Mouse (Mus musculus): ENCODE data around the gene Prpf3. TPM values are rescaled to one million over a fixed set of nuclear protein-coding genes. Genes with fewer than 3 reads are reported as not detected.
"Not testable (repeated sequence)": the region's sequence is repeated elsewhere in the genome, so short reads cannot be mapped to it uniquely, and the experiment has no call there.

Gene Prpf3
- polyA plus RNA-seq, 1 experiment from 2014 or later: 47.4 TPM

DNA sequence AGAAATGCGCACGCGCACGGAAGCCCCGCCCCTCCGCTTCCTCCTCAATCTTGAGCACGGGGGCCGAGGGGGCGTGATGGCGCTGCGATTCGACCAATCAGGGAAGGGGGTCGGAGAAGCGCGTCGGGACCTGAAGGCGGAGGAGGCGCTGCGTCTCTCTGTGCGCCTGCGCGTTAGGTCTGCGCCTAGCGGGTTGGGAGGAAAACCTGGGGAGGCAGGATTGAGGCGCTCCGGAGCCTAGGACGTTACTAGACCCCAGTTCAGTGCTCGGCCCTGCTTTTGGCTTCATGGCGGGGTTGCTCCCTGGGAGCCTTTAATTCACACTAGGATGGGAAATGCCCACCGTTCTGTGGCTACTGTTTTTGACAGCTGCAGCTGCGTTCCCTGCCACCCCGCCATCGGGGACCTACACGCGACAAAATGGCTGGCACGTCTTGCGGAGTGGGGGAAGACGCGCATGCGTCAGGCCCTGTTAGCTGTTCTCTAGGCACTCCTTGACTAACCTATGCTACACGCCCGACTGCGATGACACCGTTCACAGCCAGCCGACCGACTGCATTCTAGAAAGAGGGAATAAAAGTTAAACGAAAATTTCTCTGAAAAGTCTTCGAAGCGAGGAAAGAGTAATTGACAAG is 36.2 kb downstream of the Prpf3 start:
- ATAC-seq (peak; percentile 98), DNase-seq (ENCODE audit: low spot score) (peak; percentile 100)
- peak overlapping the region; percentile 100 for H3K27ac ChIP-seq (ENCODE audit: low read depth, low read length)
- peaks cover 6% of the 10 kb centered on the region; the same call in 1 of the 2 replicates for H3K4me1 ChIP-seq (ENCODE audit: control insufficient read depth, insufficient read depth, low read length)
- H3K36me3 ChIP-seq (ENCODE audit: control insufficient read depth, insufficient read depth, low read length): no peaks in the 10 kb centered on the region
- H3K9ac ChIP-seq (ENCODE audit: low read length): peak overlapping the region; percentile 74
- WGBS: under 1% methylated on average over 49 of the region's 49 CpGs
- no peaks in the 10 kb centered on the region for H3K27me3 ChIP-seq (replicated peaks; ENCODE audit: control insufficient read depth, insufficient read depth, low read length)
- no peaks in the 10 kb centered on the region for H3K9me3 ChIP-seq (replicated peaks; ENCODE audit: control insufficient read depth, low read length)
- H3K4me2 ChIP-seq (ENCODE audit: low read length): peak overlapping the region; percentile 63
- peak overlapping the region; percentile 76 for H3K4me3 ChIP-seq (ENCODE audit: low read depth, low read length)

DNA sequence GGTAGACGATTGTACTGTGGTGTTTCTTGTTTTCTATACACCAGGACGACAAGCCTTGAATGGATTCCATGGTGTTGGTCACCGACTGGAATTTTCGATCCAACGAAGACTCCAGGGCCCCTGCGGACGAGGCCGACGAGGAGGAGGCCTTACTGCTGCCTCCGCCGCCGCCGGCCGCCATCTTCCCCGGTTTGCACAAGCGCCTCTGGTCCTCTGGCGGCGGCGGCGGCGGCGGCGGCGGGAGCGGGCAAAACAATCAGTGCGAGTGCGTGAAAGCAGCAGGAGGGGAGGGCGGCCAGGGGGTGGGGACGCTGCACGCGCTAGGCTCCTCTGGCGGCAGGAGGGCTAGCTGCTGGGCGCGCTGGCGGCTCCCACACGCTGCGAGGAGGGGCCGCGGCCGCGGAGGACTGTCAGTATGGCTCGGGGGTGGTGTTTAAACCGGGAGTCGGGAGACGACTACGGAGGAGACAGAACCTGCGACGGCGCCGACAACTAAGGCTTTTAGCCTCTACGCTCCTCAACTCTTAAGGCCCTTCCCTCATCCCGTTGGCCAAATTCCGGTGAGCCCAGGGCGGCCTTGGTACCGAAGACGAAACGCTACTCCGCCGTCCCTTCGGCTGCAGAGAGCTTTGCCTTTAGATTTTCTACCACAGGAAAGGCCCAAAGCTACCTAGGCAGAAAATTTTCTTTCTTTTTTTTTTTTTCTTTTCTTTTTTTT is 37.0 kb downstream of the Prpf3 start, which contains the start of gene Rprd2:
Rprd2 (minus strand) TSS at position 293 of the 718 bp plus-strand sequence.
- Histone ChIP-seq H3K4me3 (ENCODE audit: low read depth, low read length) (peak within 1 kb of the TSS; percentile 76), H3K27me3 (replicated peaks; ENCODE audit: control insufficient read depth, insufficient read depth, low read length) (no peaks in the 10 kb centered on the region), H3K4me2 (ENCODE audit: low read length) (peak within 1 kb of the TSS; percentile 66), H3K4me1 (ENCODE audit: control insufficient read depth, insufficient read depth, low read length) (peaks cover 6% of the 10 kb centered on the region; the same call in 1 of the 2 replicates), H3K9me3 (replicated peaks; ENCODE audit: control insufficient read depth, low read length) (no peaks in the 10 kb centered on the region), H3K36me3 (ENCODE audit: control insufficient read depth, insufficient read depth, low read length) (no peaks in the 10 kb centered on the region), H3K9ac (ENCODE audit: low read length) (peak within 1 kb of the TSS; percentile 97), H3K27ac (ENCODE audit: low read depth, low read length) (peak within 1 kb of the TSS; percentile 100)
- ATAC-seq (peak; percentile 52), DNase-seq (ENCODE audit: low spot score) (peak; percentile 80)
- under 1% methylated on average over 57 of the region's 60 CpGs for WGBS

DNA sequence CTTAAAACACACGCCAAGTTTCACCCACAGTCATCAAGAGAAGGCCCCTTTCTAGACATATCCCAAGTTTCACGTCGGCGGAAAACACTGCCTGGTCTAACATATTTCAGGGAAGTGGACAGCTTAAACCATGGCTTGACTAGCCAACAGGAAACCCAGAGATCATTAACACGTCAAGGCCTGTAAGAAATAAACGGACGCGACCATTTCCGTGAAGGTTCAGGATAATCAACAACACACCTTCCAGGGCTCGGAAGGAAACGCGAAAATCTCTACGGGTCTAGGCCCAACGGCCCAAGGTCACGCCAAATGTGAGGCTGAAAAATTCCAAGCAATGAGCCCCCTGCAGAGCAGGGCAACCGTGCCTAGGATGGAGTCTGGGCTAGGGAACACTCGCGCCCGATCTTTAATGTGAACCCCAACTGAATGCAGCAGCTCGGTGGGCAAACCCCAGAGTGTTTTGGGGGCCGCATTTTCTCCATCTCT is 37.6 kb downstream of the Prpf3 start:
- Histone ChIP-seq H3K4me1 (ENCODE audit: control insufficient read depth, insufficient read depth, low read length) (peaks cover 6% of the 10 kb centered on the region; the same call in 1 of the 2 replicates), H3K9ac (ENCODE audit: low read length) (peak overlapping the region; percentile 97), H3K36me3 (ENCODE audit: control insufficient read depth, insufficient read depth, low read length) (no peaks in the 10 kb centered on the region), H3K27me3 (replicated peaks; ENCODE audit: control insufficient read depth, insufficient read depth, low read length) (no peaks in the 10 kb centered on the region), H3K4me3 (ENCODE audit: low read depth, low read length) (peak overlapping the region; percentile 76), H3K4me2 (ENCODE audit: low read length) (peak overlapping the region; percentile 66), H3K27ac (ENCODE audit: low read depth, low read length) (peak overlapping the region; percentile 100), H3K9me3 (replicated peaks; ENCODE audit: control insufficient read depth, low read length) (no peaks in the 10 kb centered on the region)
- DNase-seq (ENCODE audit: low spot score): peak; percentile 39
- WGBS: under 1% methylated on average over 21 of the region's 21 CpGs
- 0 out of 2 replicates have a peak, but pooled peaks have one; percentile 0 for ATAC-seq

DNA sequence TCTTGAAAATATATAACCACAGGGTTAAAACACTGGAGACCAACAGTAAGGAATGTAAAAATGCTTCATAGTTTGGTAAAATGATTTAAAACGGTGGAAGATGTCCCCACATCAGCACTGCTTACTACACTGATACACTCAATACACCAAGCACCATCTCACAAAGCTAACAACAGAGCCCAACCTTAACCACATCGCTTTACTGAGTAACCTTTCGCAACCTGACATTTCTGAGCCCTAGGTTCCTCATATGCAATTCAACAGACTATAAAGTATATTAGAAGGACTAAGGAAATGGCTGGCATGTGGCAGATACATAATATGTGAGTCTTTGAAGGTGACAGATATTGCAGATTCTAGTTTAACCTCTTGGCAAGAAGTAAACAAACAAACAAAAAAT is 39.0 kb downstream of the Prpf3 start:
- no peak overlapping the region for H3K4me3 ChIP-seq (ENCODE audit: low read depth, low read length)
- no peak overlapping the region for H3K27ac ChIP-seq (ENCODE audit: low read depth, low read length)
- DNase-seq (ENCODE audit: low spot score) (no peak), ATAC-seq (no peak)
- H3K27me3 ChIP-seq (replicated peaks; ENCODE audit: control insufficient read depth, insufficient read depth, low read length): no peaks in the 10 kb centered on the region
- peak overlapping the region; percentile 66 for H3K4me2 ChIP-seq (ENCODE audit: low read length)
- H3K4me1 ChIP-seq (ENCODE audit: control insufficient read depth, insufficient read depth, low read length): peaks cover 6% of the 10 kb centered on the region; the same call in 1 of the 2 replicates
- no peaks in the 10 kb centered on the region for H3K9me3 ChIP-seq (replicated peaks; ENCODE audit: control insufficient read depth, low read length)
- WGBS: 92% methylated on average over 3 of the region's 3 CpGs
- H3K9ac ChIP-seq (ENCODE audit: low read length): no peak overlapping the region
- no peaks in the 10 kb centered on the region for H3K36me3 ChIP-seq (ENCODE audit: control insufficient read depth, insufficient read depth, low read length)

DNA sequence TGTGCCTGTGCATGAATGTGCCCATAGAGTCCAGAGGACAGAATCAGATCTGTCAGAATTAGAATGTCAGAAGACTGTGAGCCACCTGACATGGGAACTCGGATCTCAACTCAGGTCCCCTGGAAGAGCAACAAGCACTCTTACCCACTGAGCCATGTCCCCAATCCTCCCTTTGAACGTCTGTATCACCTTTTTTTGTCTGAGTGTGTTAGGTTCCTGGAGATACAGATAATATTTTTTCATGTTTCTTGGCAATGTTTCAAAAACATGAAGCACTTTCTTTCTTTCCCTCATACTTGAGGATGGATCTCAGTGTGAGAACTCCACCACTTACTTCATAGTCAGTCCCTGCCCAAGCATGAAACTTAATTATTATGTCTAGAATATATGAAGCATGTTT is 47.3 kb downstream of the Prpf3 start:
- WGBS: 77% methylated on average over 2 of the region's 2 CpGs
- peaks cover 11% of the 10 kb centered on the region for H3K36me3 ChIP-seq (ENCODE audit: control insufficient read depth, insufficient read depth, low read length)

DNA sequence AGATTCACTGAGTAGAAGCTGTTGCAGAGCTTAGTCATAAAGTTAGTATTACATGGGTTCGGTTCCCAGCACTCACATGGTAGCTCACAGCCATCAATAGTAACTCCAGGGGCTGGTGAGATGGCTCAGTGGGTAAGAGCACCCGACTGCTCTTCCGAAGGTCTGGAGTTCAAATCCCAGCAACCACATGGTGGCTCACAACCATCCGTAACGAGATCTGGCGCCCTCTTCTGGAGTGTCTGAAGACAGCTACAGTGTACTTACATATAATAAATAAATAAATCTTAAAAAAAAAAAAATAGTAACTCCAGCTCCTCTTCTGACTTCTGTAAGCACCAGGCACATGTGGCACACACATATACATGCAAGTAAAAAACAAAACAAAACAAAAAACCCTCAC is 48.1 kb downstream of the Prpf3 start:
- not testable (repeated sequence) for H3K4me3 ChIP-seq (ENCODE audit: low read depth, low read length); H3K4me2 ChIP-seq (ENCODE audit: low read length); H3K27me3 ChIP-seq (replicated peaks; ENCODE audit: control insufficient read depth, insufficient read depth, low read length); H3K9me3 ChIP-seq (replicated peaks; ENCODE audit: control insufficient read depth, low read length); H3K27ac ChIP-seq (ENCODE audit: low read depth, low read length); DNase-seq (ENCODE audit: low spot score); ATAC-seq; H3K4me1 ChIP-seq (ENCODE audit: control insufficient read depth, insufficient read depth, low read length); H3K9ac ChIP-seq (ENCODE audit: low read length)
- H3K36me3 ChIP-seq (ENCODE audit: control insufficient read depth, insufficient read depth, low read length): peaks cover 11% of the 10 kb centered on the region
- WGBS: 98% methylated on average over 3 of the region's 6 CpGs

More for the DNA sequence above, 47.3 kb downstream of the Prpf3 start:
- Histone ChIP-seq H3K9ac (ENCODE audit: low read length) (no peak overlapping the region), H3K9me3 (replicated peaks; ENCODE audit: control insufficient read depth, low read length) (no peaks in the 10 kb centered on the region), H3K4me2 (ENCODE audit: low read length) (no peak overlapping the region), H3K4me1 (ENCODE audit: control insufficient read depth, insufficient read depth, low read length) (no peaks in the 10 kb centered on the region), H3K27ac (ENCODE audit: low read depth, low read length) (no peak overlapping the region), H3K27me3 (replicated peaks; ENCODE audit: control insufficient read depth, insufficient read depth, low read length) (no peaks in the 10 kb centered on the region), H3K4me3 (ENCODE audit: low read depth, low read length) (no peak overlapping the region)
- no peak for ATAC-seq
- no peak for DNase-seq (ENCODE audit: low spot score)

DNA sequence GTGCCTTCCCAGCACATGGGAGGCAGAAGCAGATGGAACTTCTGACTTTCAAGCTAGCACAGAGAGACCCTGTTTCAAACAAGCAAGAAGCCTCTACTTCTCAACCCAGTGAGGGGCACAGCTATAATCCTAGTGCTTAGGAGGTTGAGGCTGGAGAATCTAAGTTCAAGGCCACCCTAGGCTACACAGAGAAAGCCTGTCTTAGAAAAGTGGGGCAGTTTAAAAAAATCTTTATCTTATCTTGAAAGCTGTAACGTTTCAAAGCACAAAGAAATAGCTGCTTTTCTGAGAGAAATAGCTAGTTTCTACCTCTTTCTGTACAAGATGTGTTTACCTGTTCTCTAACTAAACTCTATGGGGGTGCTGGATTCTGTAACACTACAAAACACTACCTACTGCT is 49.0 kb downstream of the Prpf3 start:
- H3K9me3 ChIP-seq (replicated peaks; ENCODE audit: control insufficient read depth, low read length): no peaks in the 10 kb centered on the region
- no peaks in the 10 kb centered on the region for H3K27me3 ChIP-seq (replicated peaks; ENCODE audit: control insufficient read depth, insufficient read depth, low read length)
- peaks cover 11% of the 10 kb centered on the region for H3K36me3 ChIP-seq (ENCODE audit: control insufficient read depth, insufficient read depth, low read length)
- WGBS: 91% methylated on average over 1 of the region's 1 CpGs
- DNase-seq (ENCODE audit: low spot score) (no peak), ATAC-seq (no peak)
- no peak overlapping the region for H3K4me3 ChIP-seq (ENCODE audit: low read depth, low read length)
- H3K4me1 ChIP-seq (ENCODE audit: control insufficient read depth, insufficient read depth, low read length): no peaks in the 10 kb centered on the region
- H3K27ac ChIP-seq (ENCODE audit: low read depth, low read length): no peak overlapping the region
- H3K9ac ChIP-seq (ENCODE audit: low read length): no peak overlapping the region
- no peak overlapping the region for H3K4me2 ChIP-seq (ENCODE audit: low read length)

DNA sequence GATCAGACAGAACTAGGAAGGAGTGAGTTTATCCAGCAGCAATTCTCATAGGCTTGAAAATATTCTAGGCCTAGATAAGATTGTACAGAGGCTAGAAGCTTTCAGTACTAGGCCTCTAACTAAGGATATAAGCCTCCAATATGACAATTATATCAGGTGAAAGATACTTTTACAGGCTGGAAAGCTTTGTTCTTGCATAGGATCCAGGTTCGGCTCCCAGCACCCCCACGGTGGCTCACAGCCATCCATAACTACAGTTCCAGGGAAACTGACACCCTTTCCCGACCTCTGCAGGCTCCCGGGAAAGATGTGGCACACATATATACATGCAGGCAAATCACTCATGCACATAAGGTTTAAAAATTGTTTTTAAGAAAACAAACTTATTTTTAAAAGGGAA is 51.8 kb downstream of the Prpf3 start:
- Histone ChIP-seq H3K9ac (ENCODE audit: low read length) (no peak overlapping the region), H3K27ac (ENCODE audit: low read depth, low read length) (no peak overlapping the region), H3K27me3 (replicated peaks; ENCODE audit: control insufficient read depth, insufficient read depth, low read length) (no peaks in the 10 kb centered on the region), H3K4me1 (ENCODE audit: control insufficient read depth, insufficient read depth, low read length) (no peaks in the 10 kb centered on the region), H3K36me3 (ENCODE audit: control insufficient read depth, insufficient read depth, low read length) (peaks cover 11% of the 10 kb centered on the region), H3K9me3 (replicated peaks; ENCODE audit: control insufficient read depth, low read length) (no peaks in the 10 kb centered on the region), H3K4me2 (ENCODE audit: low read length) (no peak overlapping the region), H3K4me3 (ENCODE audit: low read depth, low read length) (no peak overlapping the region)
- no peak for DNase-seq (ENCODE audit: low spot score)
- 98% methylated on average over 4 of the region's 4 CpGs for WGBS
- no peak for ATAC-seq

DNA sequence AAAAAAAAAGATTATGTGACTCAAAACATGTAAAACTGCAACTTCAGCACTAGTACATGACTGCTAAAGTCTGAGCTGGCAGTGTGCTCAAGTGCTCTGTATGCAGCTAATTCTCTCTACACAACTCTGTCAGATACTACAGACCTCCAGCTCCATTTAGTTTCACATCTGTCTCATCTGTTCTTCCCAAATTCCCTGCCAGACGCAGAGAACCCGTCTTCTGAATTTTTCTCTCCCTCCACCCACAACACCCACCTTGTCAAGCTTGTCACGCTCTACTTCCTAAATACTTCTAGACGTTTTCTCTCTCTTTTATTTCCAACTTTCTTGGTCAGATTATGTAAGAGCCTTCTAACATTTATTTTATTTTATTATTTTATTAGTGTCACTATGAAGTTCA is 56.9 kb downstream of the Prpf3 start:
- DNase-seq (ENCODE audit: low spot score) (no peak), ATAC-seq (no peak)
- WGBS: 91% methylated on average over 4 of the region's 4 CpGs
- no peaks in the 10 kb centered on the region for H3K36me3 ChIP-seq (ENCODE audit: control insufficient read depth, insufficient read depth, low read length)
- no peaks in the 10 kb centered on the region for H3K4me1 ChIP-seq (ENCODE audit: control insufficient read depth, insufficient read depth, low read length)
- no peak overlapping the region for H3K4me3 ChIP-seq (ENCODE audit: low read depth, low read length)
- H3K4me2 ChIP-seq (ENCODE audit: low read length): no peak overlapping the region
- H3K9ac ChIP-seq (ENCODE audit: low read length): no peak overlapping the region
- no peaks in the 10 kb centered on the region for H3K9me3 ChIP-seq (replicated peaks; ENCODE audit: control insufficient read depth, low read length)
- H3K27ac ChIP-seq (ENCODE audit: low read depth, low read length): no peak overlapping the region
- no peaks in the 10 kb centered on the region for H3K27me3 ChIP-seq (replicated peaks; ENCODE audit: control insufficient read depth, insufficient read depth, low read length)

Measured in forebrain, embryonic 14.5 days (tissue).